Mouse (Mus musculus) kidney, adult 8-10 months (tissue): ENCODE measurements at regions not wholly inside any gene's neighbourhood (a gene's known extent, or its start where the extent isn't known, plus 50 kb on each side); places are given as distances from the start of the nearest gene placed in this dataset.

Source experiments
- DNase-seq, 2 experiments: peaks; one replicate each; pipeline ENCODE4 v3.0.0; 2022

DNA sequence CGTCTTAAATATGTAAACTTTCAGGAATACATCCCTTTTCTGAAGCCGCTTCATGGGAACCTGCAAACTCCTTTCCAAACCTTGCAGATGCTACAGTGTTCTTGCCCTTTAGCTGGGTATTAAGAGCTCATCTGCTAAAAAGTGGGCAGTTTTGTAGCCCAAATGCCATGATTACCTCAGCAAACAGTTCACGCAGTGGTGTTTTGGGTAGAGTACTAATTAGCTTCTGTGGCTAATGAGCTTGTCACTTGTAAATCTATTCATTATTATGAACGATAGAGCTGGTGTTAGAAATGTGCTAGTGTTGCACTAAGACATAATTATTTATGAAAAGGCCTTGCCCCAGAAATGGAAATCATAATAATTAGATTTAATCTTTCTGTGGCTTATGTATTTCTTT is 506.1 kb upstream of the Ccng1 start:
- no peak for DNase-seq

DNA sequence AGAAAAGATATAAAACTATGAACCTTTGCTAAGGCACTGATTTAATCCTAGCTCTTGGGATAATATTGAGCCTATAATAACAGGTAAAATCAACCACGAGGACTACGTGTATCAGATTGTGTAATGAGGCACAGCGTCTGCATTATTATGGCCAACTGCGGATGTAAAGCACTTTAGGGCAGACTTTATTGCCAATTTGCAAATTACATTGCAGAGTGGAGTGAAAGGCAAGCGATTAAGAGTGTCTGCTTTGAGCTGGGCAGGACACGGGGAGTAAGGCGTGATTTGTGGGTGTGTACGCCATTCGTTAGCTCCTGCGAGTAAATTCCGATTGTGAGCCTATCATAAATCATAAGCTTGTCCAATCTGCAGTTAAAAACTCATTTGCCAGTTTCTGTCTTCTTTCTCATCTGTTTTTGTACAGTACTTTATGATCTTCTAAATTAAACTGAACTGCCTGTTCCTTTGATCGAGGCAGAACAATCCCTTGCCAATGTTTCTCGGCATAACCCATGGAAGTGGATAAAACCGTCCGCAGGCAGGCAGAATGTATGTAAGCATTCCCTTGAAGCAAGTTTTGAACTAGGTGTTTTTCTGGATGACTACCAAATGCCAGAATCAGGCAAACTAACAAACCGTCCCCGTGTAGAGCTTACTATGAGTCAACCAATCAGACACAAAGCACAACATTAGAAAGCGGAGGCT is 505.0 kb upstream of the Ccng1 start:
- DNase-seq = no peak

DNA sequence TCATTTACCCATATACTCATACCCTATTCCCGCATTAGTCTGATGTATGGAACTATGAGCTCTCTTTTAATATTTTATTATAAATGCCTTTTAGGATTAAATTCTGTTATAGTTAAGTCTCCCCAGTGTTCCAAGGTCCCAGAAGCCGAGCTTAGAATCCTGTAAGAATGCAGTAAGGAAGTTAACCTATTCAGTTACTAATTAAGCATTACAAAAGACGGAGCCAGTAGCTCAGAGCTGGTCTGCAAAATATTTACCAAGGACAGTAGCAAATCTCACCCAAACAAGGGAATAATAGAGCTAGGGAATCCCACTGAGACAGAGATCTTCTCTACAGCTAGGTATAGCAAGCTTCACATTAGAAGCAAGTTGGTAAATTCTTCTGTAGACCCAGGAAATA is 459.4 kb upstream of the Ccng1 start:
- peak; percentile 4 to 11 for DNase-seq

DNA sequence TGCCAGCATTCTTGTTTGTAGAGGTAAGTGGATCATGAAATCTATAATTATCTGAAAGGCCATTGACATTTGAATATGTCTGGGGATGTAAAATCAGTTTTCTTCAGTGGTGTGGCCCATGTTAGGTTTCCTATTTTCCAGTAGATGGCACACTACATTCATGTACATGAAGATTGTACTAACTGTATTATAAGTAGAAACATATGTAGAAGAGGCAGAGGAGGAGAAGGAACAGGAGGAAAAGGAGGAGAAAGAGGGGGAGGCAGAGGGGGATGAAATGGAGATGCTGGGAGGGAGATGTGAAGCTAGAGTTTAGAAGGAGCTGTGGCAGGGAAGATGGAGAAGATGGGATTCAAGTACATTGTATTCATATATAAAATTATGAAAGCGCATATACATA is 447.1 kb upstream of the Ccng1 start:
- DNase-seq = no peak

DNA sequence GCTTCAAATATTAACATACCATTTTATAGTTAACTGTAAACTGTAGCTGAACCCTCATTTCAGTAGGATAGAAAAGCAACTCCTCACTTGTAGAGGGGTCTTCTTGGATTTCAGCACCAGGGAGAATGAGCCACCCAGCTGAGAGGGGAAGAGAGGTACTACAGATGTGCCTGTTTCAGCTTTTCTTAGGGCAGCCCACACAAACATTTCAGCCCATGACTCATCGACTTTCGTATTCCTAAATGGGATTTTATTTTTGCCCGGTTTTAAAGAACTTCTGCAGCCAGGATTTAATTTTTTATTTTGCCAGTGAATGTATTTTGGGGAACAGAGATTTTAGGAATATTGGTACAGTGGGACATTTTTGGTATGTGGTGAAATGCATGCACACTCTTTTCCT is 438.9 kb upstream of the Ccng1 start:
- no peak for DNase-seq

DNA sequence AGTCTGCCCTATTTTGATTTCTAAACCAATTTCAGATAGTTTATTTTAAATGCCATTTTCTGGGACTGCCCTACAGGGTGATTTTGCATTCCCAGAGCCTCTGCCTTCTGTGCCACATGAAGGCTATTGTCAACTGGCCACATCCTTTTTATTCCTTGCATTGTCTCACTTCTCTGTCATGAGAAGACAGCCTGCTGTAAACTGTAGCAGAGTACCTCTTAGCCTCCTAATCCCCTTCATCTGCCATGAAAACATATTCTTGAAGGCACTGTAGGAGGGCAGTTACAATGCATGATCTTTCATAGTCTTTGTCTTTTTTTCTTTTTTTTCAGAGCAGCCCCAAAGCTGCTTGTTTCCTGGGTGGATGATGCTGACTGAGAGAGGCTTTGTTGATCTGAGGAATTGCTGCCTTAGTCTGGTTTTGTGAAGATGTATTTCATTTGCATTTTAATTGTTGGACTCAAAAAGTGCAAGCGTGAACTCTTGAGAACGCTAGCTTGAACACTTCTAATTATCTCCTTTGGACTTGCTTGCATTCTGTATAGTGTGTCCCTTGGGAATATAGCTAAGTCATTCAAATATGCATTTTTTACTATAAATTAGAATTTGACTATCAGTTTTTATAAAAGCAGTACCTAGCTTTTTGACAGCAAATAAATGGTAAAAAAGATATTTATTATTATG is 405.5 kb upstream of the Ccng1 start:
- DNase-seq = no peak

DNA sequence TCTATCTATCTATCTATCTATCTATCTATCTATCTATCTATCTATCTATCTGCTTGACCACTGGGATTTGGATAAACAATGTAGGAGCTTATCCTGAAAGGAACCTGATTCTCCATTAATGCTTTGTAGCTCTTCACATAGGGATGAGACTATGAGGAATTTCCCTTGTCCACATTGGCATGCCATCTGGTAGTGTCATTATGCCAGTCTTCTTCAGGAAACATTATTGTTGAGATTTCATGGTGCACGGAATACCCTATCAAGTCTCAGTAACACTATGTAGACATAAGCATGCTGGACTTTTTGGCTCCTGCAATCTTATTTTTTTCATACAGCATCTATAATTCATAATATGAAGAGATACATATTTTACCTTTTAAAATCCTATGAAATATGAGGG is 404.8 kb upstream of the Ccng1 start:
- no peak for DNase-seq

DNA sequence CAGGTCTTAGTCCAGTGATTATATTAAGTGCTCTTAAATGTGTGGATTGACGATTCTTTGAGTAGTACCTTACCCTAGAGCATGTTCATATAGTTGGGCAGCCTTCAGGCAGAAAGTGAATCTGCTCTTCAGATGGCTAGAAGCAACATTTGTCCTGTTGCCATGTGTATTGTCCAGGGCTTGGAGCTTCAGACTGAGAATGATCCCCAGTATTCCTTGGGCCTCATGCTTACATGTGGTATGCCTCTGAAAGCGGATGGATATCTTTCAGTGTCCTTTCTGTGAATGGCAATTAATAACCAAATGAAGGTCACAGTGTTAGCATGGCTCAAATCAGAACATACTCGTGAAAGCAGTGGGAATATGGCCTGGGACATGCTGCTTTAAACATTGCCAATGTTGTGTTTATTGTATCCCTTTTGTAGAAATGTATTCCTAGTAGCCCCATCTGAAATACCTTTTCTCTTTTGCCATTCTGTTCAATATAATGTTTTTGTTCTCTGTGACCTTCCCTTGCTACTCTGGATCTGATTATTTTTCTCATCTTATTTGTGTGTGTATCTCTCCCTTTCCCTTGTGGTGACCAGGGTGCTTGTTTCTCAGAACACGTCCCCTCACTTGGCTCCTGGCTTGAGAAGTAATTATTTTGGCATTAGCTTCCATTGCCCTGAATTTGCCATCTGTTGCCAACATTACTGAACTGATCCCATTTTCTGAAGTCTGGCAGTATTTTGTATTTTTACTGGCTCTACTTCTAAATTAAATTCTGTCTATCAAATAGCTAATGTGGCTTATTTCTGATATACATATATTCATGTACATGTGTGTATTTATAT is 403.9 kb upstream of the Ccng1 start:
- no peak for DNase-seq

DNA sequence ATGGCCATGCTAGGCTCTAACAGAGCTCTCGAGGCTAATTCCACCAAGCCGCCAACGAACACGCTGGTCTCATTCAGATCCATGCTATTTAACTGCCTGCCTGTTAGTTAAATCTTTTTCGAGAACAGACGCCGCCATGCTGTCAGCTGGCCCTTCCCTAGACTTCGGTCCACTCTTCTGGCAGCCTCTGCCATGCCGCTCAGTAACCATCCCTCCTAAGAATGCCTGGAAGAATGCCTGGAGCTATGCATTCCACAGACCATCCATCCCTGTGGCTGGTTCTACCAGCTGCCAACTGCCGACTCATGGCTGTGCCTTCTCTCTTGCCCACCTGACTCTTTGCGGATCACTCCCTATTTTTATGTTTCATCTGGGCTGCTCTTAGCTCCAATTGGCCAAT is 402.2 kb upstream of the Ccng1 start:
- DNase-seq = no peak
